ENCODE assay signal across 23 mouse cellular contexts in genomic region chr5:119679084-119679483, GRCm38 (mm10). TPM values are rescaled to one million over a fixed set of nuclear protein-coding genes. Genes with fewer than 3 reads are reported as not detected.
DNase-seq lines count a peak whose midpoint lies in the region; ATAC-seq and TF ChIP-seq lines count a peak whose summit lies in the region.
"Had no signal": no experiment of that assay in that cellular context is flagged by ENCODE, and none has a peak within 500 bp of the region (broad histone marks: within the 10 kb centered on the region; RNA-seq: fewer than 3 reads in every experiment).

No protein-coding gene starts in this region.

- peak; percentile 25 to 72 for DNase-seq in adrenal gland, adult (ENCODE audit: inconsistent age in 2 of 2, low spot score in 1 of 2)
- no peak for DNase-seq in adrenal gland, adult 2 months
- DNase-seq in liver, adult 2 months (ENCODE audit: extremely low read depth, low read depth, low spot score), result no peak
- DNase-seq in liver, embryonic 11.5 days (ENCODE audit: low spot score), result no peak
- no peak for DNase-seq in ES-E14 (ENCODE audit: low read depth, low spot score)
- no peak for DNase-seq in spleen, adult 18-20 months
- no peak for DNase-seq in forebrain, postnatal 0 days
- DNase-seq: cerebellum, adult 9-11 months; heart, postnatal 4 days; kidney, postnatal 10 days; lung, postnatal 10 days; right cerebral cortex, postnatal 14 days; thymus, postnatal 14 days had no signal

- H3K27me3 ChIP-seq in liver, adult 2 months (ENCODE audit: control insufficient read depth, insufficient read depth, low read length), result no peaks in the 10 kb centered on the region
- peaks cover 81% of the 10 kb centered on the region for H3K27me3 ChIP-seq in liver, embryonic 11.5 days (replicated peaks; ENCODE audit: control insufficient read depth, insufficient read depth, low read length)
- H3K27me3 ChIP-seq in embryonic facial prominence, embryonic 15.5 days, result peaks cover 40% of the 10 kb centered on the region
- H3K27me3 ChIP-seq in forebrain, postnatal 0 days (ENCODE audit: insufficient read depth, low read length), result peaks cover 98% of the 10 kb centered on the region

- H3K4me2 ChIP-seq in liver, embryonic 11.5 days, result no peak overlapping the region
- H3K4me2 ChIP-seq in embryonic facial prominence, embryonic 15.5 days (replicated peaks), result peak overlapping the region; percentile 78
- no peak overlapping the region for H3K4me2 ChIP-seq in forebrain, postnatal 0 days (ENCODE audit: low read depth)
- H3K4me2 ChIP-seq: limb, embryonic 15.5 days; midbrain, embryonic 11.5 days; neural tube, embryonic 13.5 days had no signal

- no peak for ATAC-seq in liver, embryonic 11.5 days (replicated peaks; ENCODE audit: low FRiP score)
- ATAC-seq in embryonic facial prominence, embryonic 15.5 days (ENCODE audit: insufficient number of reproducible peaks, low FRiP score, low TSS enrichment, low read depth), result no peak
- ATAC-seq in forebrain, postnatal 0 days, result no peak
- ATAC-seq: activated CD4-positive, CD25-positive, alpha-beta regulatory T cell, adult 4 months; CD4-positive, CD25-positive, alpha-beta regulatory T cell, adult 4 months; forebrain, embryonic 14.5 days; hindbrain, embryonic 16.5 days had no signal

- in situ Hi-C loops in ES-E14 (cut with MboI; ENCODE audit: low sequenced_read_pairs in 2 of 2, unreplicated experiment in 2 of 2), result loop anchor here in 1 of 2 experiments (25.0 kb wide), 2 partner anchors 392 to 892 kb away; no protein-coding TSS in a partner anchor

- TF ChIP-seq CTCF in liver, adult 2 months (IDR thresholded peaks at IDR 0.05; ENCODE audit: low read depth, low read length), result no peak
- no peak for TF ChIP-seq CTCF in forebrain, postnatal 0 days (IDR thresholded peaks at IDR 0.05; ENCODE audit: low read depth)

- no peak for TF ChIP-seq POLR2A in liver, adult 2 months (IDR thresholded peaks at IDR 0.05; ENCODE audit: extremely low read depth, insufficient read depth, low read length)

- H3K4me3 ChIP-seq in liver, adult 2 months (ENCODE audit: insufficient read depth, low read depth, low read length), result no peak overlapping the region
- no peak overlapping the region for H3K4me3 ChIP-seq in liver, embryonic 11.5 days (ENCODE audit: low read depth, low read length)
- no peak overlapping the region for H3K4me3 ChIP-seq in ES-E14 (ENCODE audit: insufficient read depth in 1 of 2, low read depth in 1 of 2, low read length in 2 of 2, poor library complexity in 1 of 2, severe bottlenecking in 1 of 2)
- H3K4me3 ChIP-seq in embryonic facial prominence, embryonic 15.5 days (replicated peaks), result peak overlapping the region; percentile 17; the same call in 1 of the 2 replicates
- no peak overlapping the region for H3K4me3 ChIP-seq in forebrain, postnatal 0 days (ENCODE audit: low read depth, low read length)
- H3K4me3 ChIP-seq: erythroblast, embryonic 14.5 days; heart, embryonic 13.5 days; limb, embryonic 15.5 days; neural tube, embryonic 13.5 days had no signal

- no peak overlapping the region for H3K9ac ChIP-seq in liver, adult 2 months (ENCODE audit: low read depth, low read length)
- H3K9ac ChIP-seq in liver, embryonic 11.5 days (ENCODE audit: low read depth, low read length), result no peak overlapping the region
- H3K9ac ChIP-seq in ES-E14 (ENCODE audit: insufficient read depth, low read depth, low read length, poor library complexity, severe bottlenecking), result peak overlapping the region; percentile 49; the same call in 1 of the 2 replicates
- no peak overlapping the region for H3K9ac ChIP-seq in embryonic facial prominence, embryonic 15.5 days
- no peak overlapping the region for H3K9ac ChIP-seq in forebrain, postnatal 0 days
- H3K9ac ChIP-seq: limb, embryonic 15.5 days; neural tube, embryonic 13.5 days had no signal

- H3K79me2 ChIP-seq in liver, adult 2 months (ENCODE audit: control insufficient read depth, insufficient read depth, low read length), result no peaks in the 10 kb centered on the region

- H3K4me1 ChIP-seq in liver, adult 2 months (ENCODE audit: control insufficient read depth, insufficient read depth, low read length), result no peaks in the 10 kb centered on the region
- peaks cover 3% of the 10 kb centered on the region for H3K4me1 ChIP-seq in liver, embryonic 11.5 days (replicated peaks; ENCODE audit: control insufficient read depth, insufficient read depth, low read length)
- peaks cover 5 to 9% of the 10 kb centered on the region in 2 experiments; a peak in 3 of 4 replicates for H3K4me1 ChIP-seq in ES-E14 (ENCODE audit: control insufficient read depth in 2 of 2, insufficient read depth in 2 of 2, low read length in 2 of 2, poor library complexity in 1 of 2)
- peaks cover 42% of the 10 kb centered on the region for H3K4me1 ChIP-seq in embryonic facial prominence, embryonic 15.5 days
- H3K4me1 ChIP-seq in forebrain, postnatal 0 days (ENCODE audit: insufficient read depth), result no peaks in the 10 kb centered on the region

- H3K36me3 ChIP-seq in liver, adult 2 months (ENCODE audit: control insufficient read depth, insufficient read depth, low read length), result peaks cover 29% of the 10 kb centered on the region
- H3K36me3 ChIP-seq in liver, embryonic 11.5 days (ENCODE audit: control insufficient read depth, insufficient read depth, low read length), result no peaks in the 10 kb centered on the region
- H3K36me3 ChIP-seq in ES-E14 (ENCODE audit: control insufficient read depth, insufficient read depth, low read length, poor library complexity, severe bottlenecking), result peaks cover 54% of the 10 kb centered on the region
- peaks cover 9% of the 10 kb centered on the region; the same call in 1 of the 2 replicates for H3K36me3 ChIP-seq in embryonic facial prominence, embryonic 15.5 days
- no peaks in the 10 kb centered on the region for H3K36me3 ChIP-seq in forebrain, postnatal 0 days (ENCODE audit: insufficient read depth)
- H3K36me3 ChIP-seq: neural tube, embryonic 13.5 days had no signal

- 0 out of 2 replicates have a peak overlapping the region, but pooled peaks have one; percentile 25 for H3K27ac ChIP-seq in liver, adult 2 months (replicated peaks; ENCODE audit: insufficient read depth, low read depth, low read length)
- no peak overlapping the region for H3K27ac ChIP-seq in liver, embryonic 11.5 days (ENCODE audit: low read depth, low read length)
- H3K27ac ChIP-seq in ES-E14 (ENCODE audit: insufficient read depth, low read depth, low read length, poor library complexity, severe bottlenecking), result peak overlapping the region; percentile 53; the same call in 1 of the 2 replicates
- H3K27ac ChIP-seq in embryonic facial prominence, embryonic 15.5 days (replicated peaks), result peak overlapping the region; percentile 68
- no peak overlapping the region for H3K27ac ChIP-seq in forebrain, postnatal 0 days (ENCODE audit: low read depth, low read length)
- H3K27ac ChIP-seq: heart, embryonic 13.5 days; limb, embryonic 15.5 days; neural tube, embryonic 13.5 days had no signal

- no peaks in the 10 kb centered on the region for H3K9me3 ChIP-seq in liver, embryonic 11.5 days (ENCODE audit: control insufficient read depth, low read length)
- no peaks in the 10 kb centered on the region for H3K9me3 ChIP-seq in ES-E14 (ENCODE audit: control insufficient read depth, insufficient read depth, low read depth, low read length)
- no peaks in the 10 kb centered on the region for H3K9me3 ChIP-seq in embryonic facial prominence, embryonic 15.5 days (replicated peaks)
- H3K9me3 ChIP-seq in forebrain, postnatal 0 days (ENCODE audit: low read length), result no peaks in the 10 kb centered on the region
- H3K9me3 ChIP-seq: heart, embryonic 13.5 days; limb, embryonic 15.5 days; neural tube, embryonic 13.5 days had no signal

TF ChIP-seq in ES-E14, 5 proteins besides CTCF, POLR2A, EP300 and RAD21:
- no peak for TF ChIP-seq ZC3H11A (IDR thresholded peaks at IDR 0.05; ENCODE audit: borderline replicate concordance, low read depth, low read length)
- TF ChIP-seq MAFK (IDR thresholded peaks at IDR 0.05; ENCODE audit: insufficient read depth, low read depth, low read length), result no peak
- TF ChIP-seq CHD2 (IDR thresholded peaks at IDR 0.05; ENCODE audit: low read depth, low read length), result no peak
- no peak for TF ChIP-seq HCFC1 (IDR thresholded peaks at IDR 0.05; ENCODE audit: borderline replicate concordance, insufficient read depth, low read length)
- TF ChIP-seq ZNF384 (IDR thresholded peaks at IDR 0.05; ENCODE audit: low read depth, low read length), result no peak

RNA-seq across cellular contexts. Expression of gene Tbx3, which starts 8.6 kb away (rescaled TPM):
- total RNA-seq in adrenal gland, adult 2 months (2021), result 100 to 1,000 TPM; 285 to 315 TPM
- 854 and 965 TPM in 2 replicates for polyA plus RNA-seq in adrenal gland, adult 2 months (2012; rRNA removed)
- 7.7 and 8.2 TPM in 2 replicates for total RNA-seq in liver, adult 2 months (2014; rRNA removed)
- polyA plus RNA-seq in liver, adult 2 months (2012; rRNA removed), result 25.0 and 32.4 TPM in 2 replicates
- 23.3 and 25.9 TPM in 2 replicates for polyA plus RNA-seq in liver, embryonic 11.5 days (2014; fragmentation: Nextera tagmentation; extraction: Ambion mirVana)
- 30.5 and 47.9 TPM in 2 replicates for total RNA-seq in ES-E14 (2012; rRNA removed)
- polyA plus RNA-seq in embryonic facial prominence, embryonic 15.5 days (2015; fragmentation: Nextera tagmentation; extraction: Ambion mirVana), result 38.8 and 42.1 TPM in 2 replicates
- total RNA-seq in forebrain, postnatal 0 days (2014; rRNA removed), result 1.5 and 2.9 TPM in 2 replicates
- polyA plus RNA-seq in forebrain, postnatal 0 days (2015; fragmentation: Nextera tagmentation; extraction: Ambion mirVana), result 1.2 and 1.7 TPM in 2 replicates
- polyA plus RNA-seq: activated CD4-positive, CD25-positive, alpha-beta regulatory T cell, adult 4 months; erythroblast, embryonic 14.5 days had no signal

Comparison
In these comparisons a context has a peak if more than half of its experiments do, and no peak if none do; other contexts are left out.
1. DNase-seq: peak in adrenal gland, adult (2 of 2); none in adrenal gland, adult 2 months (single experiment), liver, adult 2 months (single experiment), liver, embryonic 11.5 days (single experiment), ES-E14 (single experiment), spleen, adult 18-20 months (0 of 2) and forebrain, postnatal 0 days (single experiment).
2. H3K27ac ChIP-seq: peak in liver, adult 2 months (single experiment), ES-E14 (single experiment) and embryonic facial prominence, embryonic 15.5 days (single experiment); none in liver, embryonic 11.5 days (single experiment) and forebrain, postnatal 0 days (single experiment).
3. RNA of gene Tbx3, which starts 8.6 kb away (polyA plus RNA-seq): 854 to 965 TPM in adrenal gland, adult 2 months; 38.8 to 42.1 TPM in embryonic facial prominence, embryonic 15.5 days, 25.0 to 32.4 TPM in liver, adult 2 months, 23.3 to 25.9 TPM in liver, embryonic 11.5 days and 1.2 to 1.7 TPM in forebrain, postnatal 0 days; every median in the first group is over 10 times any median in the second.